Mouse (Mus musculus) cerebellum, postnatal 36 days (tissue): ENCODE results near the gene Rph3al.
A peak's percentile ranks its signal among the peaks of the same experiment; 100 is the strongest.

Experiments
- DNase-seq, 2 experiments: peaks; one replicate each; pipeline ENCODE4 v3.0.0; 2021 to 2022; ENCODE audit warnings: mixed read lengths in 2 of 2

Rph3al gene

GRCm38 (mm10) chr11:75948789-75949188 lies 10.6 kb upstream of the Rph3al start:
- no peak for DNase-seq

- no peak for DNase-seq
Observed at GRCm38 (mm10) chr11:75947223-75947622, 9.0 kb upstream of the Rph3al start.

GRCm38 (mm10) chr11:75945805-75946450 lies 7.7 kb upstream of the Rph3al start:
- DNase-seq: no peak

GRCm38 (mm10) chr11:75937370-75937871 lies 808 bp downstream of the Rph3al start:
- no peak for DNase-seq

- DNase-seq: peak in 1 of 2 experiments; percentile 9
Observed at GRCm38 (mm10) chr11:75935819-75936430, 2.3 kb downstream of the Rph3al start.

GRCm38 (mm10) chr11:75934425-75934824 lies 3.8 kb downstream of the Rph3al start:
- DNase-seq: no peak

GRCm38 (mm10) chr11:75933371-75933770 lies 4.9 kb downstream of the Rph3al start:
- DNase-seq: no peak

- DNase-seq: no peak
Observed at GRCm38 (mm10) chr11:75930911-75931678, 7.1 kb downstream of the Rph3al start.

GRCm38 (mm10) chr11:75930208-75930607 lies 8.0 kb downstream of the Rph3al start:
- no peak for DNase-seq

GRCm38 (mm10) chr11:75927881-75928280 lies 10.3 kb downstream of the Rph3al start:
- DNase-seq: no peak

- no peak for DNase-seq
Observed at GRCm38 (mm10) chr11:75926431-75927312, 11.6 kb downstream of the Rph3al start.

GRCm38 (mm10) chr11:75925801-75926200 lies 12.4 kb downstream of the Rph3al start:
- DNase-seq: peak; percentile 24 to 34

GRCm38 (mm10) chr11:75922741-75923140 lies 15.5 kb downstream of the Rph3al start:
- no peak for DNase-seq

- DNase-seq: no peak
Observed at GRCm38 (mm10) chr11:75919139-75919538, 19.1 kb downstream of the Rph3al start.

GRCm38 (mm10) chr11:75917340-75917739 lies 20.9 kb downstream of the Rph3al start:
- DNase-seq: no peak

- DNase-seq: peak; percentile 20 to 30
Observed at GRCm38 (mm10) chr11:75913953-75914352, 24.3 kb downstream of the Rph3al start.

- DNase-seq: peak; percentile 50 to 55
Observed at GRCm38 (mm10) chr11:75912944-75913657, 25.1 kb downstream of the Rph3al start.

- no peak for DNase-seq
Observed at GRCm38 (mm10) chr11:75911962-75912361, 26.3 kb downstream of the Rph3al start.

- no peak for DNase-seq
Observed at GRCm38 (mm10) chr11:75909702-75910429, 28.4 kb downstream of the Rph3al start.

GRCm38 (mm10) chr11:75907406-75907805 lies 30.8 kb downstream of the Rph3al start:
- DNase-seq: no peak

- DNase-seq: no peak
Observed at GRCm38 (mm10) chr11:75906556-75906955, 31.7 kb downstream of the Rph3al start.
